Mouse (Mus musculus): ENCODE results near the gene Cabp1. TPM values are rescaled to one million over a fixed set of nuclear protein-coding genes. Genes with fewer than 3 reads are reported as not detected.

Cabp1 gene
- total and polyA plus RNA-seq, 2 experiments from 2014 or later: 20.9 to 21.4 TPM

DNA sequence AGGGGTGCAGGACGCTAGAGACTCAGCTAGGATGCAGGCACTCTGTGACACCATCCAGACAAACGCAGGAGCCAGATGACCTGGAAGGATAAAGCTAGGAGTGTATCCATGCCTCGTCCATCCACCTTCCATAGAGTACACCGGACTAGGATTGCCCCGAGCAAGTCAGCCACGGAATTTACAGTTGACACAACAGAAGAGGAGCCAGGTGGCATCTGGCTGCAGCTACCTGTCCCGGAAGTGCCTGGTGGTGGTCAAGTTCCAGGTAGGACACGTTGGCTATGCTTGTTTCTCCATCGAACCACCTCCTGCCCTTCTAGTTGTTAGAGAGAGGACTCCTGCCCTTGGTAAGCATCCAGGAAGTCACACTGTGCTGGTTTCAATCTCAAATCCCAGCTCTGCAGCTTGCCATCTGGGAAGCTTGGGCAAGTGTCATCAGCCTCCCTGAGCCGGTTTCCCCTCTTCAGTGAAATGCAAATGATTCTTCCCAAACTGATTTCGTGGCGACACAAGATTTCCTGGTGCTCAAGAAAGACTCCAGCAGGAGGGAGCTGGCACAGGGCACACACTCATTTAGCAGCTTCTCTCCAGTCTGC, 543 bp upstream of the Cabp1 start:
- no peak for TF ChIP-seq CTCF (IDR thresholded peaks at IDR 0.05; ENCODE audit: low read depth)
- H3K4me2 ChIP-seq (ENCODE audit: low read depth, low read length): peak overlapping the region; percentile 97
- DNase-seq (ENCODE audit: low spot score) (peak; percentile 44), ATAC-seq (peak; percentile 49)
- H3K27me3 ChIP-seq (ENCODE audit: insufficient read depth, low read length): peaks cover 11% of the 10 kb centered on the region; the same call in 1 of the 2 replicates
- peak overlapping the region; percentile 68; the same call in 1 of the 2 replicates for H3K27ac ChIP-seq
- peak overlapping the region; percentile 76; the same call in 1 of the 2 replicates for H3K9ac ChIP-seq (replicated peaks; ENCODE audit: low read length)
- H3K4me3 ChIP-seq (ENCODE audit: low read length): peak overlapping the region; percentile 62; the same call in 1 of the 2 replicates
- no peaks in the 10 kb centered on the region for H3K36me3 ChIP-seq (ENCODE audit: insufficient read depth, low read length)
- WGBS: 7% methylated on average over 12 of the region's 12 CpGs
- H3K9me3 ChIP-seq (ENCODE audit: low read length): no peaks in the 10 kb centered on the region
- H3K4me1 ChIP-seq (ENCODE audit: insufficient read depth, low read length): peaks cover 12% of the 10 kb centered on the region

DNA sequence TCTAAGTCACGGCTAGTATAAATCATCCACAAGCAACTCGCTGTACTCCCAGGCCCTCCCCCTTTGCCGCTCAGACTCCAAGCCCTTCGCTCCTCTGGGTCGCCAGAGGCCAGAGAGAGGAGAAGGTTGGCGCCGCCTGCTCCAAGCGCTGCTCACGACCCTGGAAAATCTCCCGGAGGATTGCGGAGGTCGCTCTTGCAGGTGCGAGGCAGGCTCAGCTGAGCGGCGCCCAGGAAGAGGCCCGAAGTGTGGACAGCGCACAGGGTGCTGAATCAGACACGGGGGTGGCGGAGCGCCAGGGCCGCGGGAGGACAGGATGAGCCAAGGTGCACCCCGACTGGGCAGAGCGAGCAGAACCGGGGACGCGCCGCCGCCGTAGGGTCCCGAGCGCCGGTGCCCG, 955 bp downstream of the Cabp1 start:
- H3K4me1 ChIP-seq (ENCODE audit: insufficient read depth, low read length): peaks cover 12% of the 10 kb centered on the region
- peak overlapping the region; percentile 97 for H3K4me2 ChIP-seq (ENCODE audit: low read depth, low read length)
- H3K9me3 ChIP-seq (ENCODE audit: low read length): no peaks in the 10 kb centered on the region
- H3K27ac ChIP-seq: 0 out of 2 replicates have a peak overlapping the region, but pooled peaks have one; percentile 68
- DNase-seq (ENCODE audit: low spot score) (peak; percentile 43), ATAC-seq (0 out of 2 replicates have a peak, but pooled peaks have one; percentile 19)
- under 1% methylated on average over 34 of the region's 34 CpGs for WGBS
- H3K36me3 ChIP-seq (ENCODE audit: insufficient read depth, low read length): no peaks in the 10 kb centered on the region
- peak overlapping the region; percentile 76 for H3K9ac ChIP-seq (replicated peaks; ENCODE audit: low read length)
- TF ChIP-seq CTCF (IDR thresholded peaks at IDR 0.05; ENCODE audit: low read depth): no peak
- H3K27me3 ChIP-seq (ENCODE audit: insufficient read depth, low read length): peaks cover 12% of the 10 kb centered on the region; the same call in 1 of the 2 replicates
- H3K4me3 ChIP-seq (ENCODE audit: low read length): peak overlapping the region; percentile 62

DNA sequence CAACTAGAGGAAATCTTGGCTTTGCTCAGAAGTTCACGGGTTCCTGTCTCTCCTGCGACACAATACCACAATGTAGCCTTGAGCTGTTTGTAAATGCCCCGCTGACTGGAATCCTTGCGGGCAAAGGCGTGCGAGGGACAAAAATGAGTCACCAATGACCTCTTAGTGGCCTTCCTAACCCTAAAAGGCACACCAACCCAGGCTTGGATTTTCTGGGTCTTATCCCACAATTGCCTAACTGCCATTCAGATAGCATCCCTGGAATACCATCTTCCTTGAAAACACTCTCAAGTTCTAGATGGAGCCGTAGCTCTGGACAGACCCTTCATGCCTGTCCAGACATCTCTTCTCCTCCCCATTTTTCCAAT, 1.4 kb downstream of the Cabp1 start:
- H3K4me3 ChIP-seq (ENCODE audit: low read length): peak overlapping the region; percentile 62
- no peaks in the 10 kb centered on the region for H3K36me3 ChIP-seq (ENCODE audit: insufficient read depth, low read length)
- DNase-seq (ENCODE audit: low spot score): no peak
- peaks cover 12% of the 10 kb centered on the region; the same call in 1 of the 2 replicates for H3K27me3 ChIP-seq (ENCODE audit: insufficient read depth, low read length)
- peak overlapping the region; percentile 97 for H3K4me2 ChIP-seq (ENCODE audit: low read depth, low read length)
- peak overlapping the region; percentile 76 for H3K9ac ChIP-seq (replicated peaks; ENCODE audit: low read length)
- peaks cover 12% of the 10 kb centered on the region for H3K4me1 ChIP-seq (ENCODE audit: insufficient read depth, low read length)
- no peaks in the 10 kb centered on the region for H3K9me3 ChIP-seq (ENCODE audit: low read length)
- no peak for ATAC-seq
- WGBS: 9% methylated on average over 7 of the region's 7 CpGs
- no peak for TF ChIP-seq CTCF (IDR thresholded peaks at IDR 0.05; ENCODE audit: low read depth)
- H3K27ac ChIP-seq: no peak overlapping the region

DNA sequence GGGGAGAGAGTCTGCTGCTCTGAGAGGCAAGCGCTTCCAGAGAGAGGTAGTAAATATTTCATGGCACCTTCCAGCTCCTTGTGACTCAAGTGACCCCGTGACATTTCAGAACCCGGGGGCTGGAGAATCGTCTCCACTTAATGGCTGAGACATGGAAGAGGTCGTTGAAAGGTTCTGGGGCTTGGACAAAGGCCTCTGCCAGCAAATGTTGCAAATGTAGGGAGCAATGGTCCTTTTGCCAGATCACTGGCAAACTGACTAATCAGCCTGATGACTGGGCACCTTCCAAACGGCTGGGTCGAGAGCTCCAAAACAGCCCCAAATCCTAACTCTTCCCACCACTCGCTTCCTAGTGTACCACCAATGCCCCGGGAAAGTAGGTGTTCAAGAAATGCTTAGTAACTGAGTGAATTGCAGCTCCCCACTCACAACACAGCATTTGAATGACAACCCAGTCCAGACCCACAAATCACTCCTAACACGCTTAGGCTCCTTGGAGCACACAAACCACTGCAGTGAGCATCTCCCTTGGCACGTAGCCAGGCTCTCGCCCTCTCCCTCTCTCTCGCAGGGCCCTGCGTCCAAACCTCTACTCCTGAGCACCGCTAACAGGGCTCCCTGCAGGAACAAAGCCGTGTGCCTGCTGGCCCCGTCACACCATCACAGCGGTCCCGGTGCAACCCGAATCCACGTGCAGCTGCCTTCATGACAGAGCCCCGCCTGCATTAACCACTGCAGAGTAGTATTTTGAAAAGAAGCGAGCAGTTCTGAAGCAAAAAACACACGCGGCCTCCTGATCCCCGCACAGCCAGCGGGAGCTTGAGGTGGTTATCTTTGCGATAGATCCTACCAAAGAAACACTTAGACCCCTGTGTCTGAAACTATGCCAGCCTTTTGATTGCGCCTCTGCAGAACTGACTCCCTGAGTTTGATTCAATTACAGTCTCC, 2.0 kb downstream of the Cabp1 start:
- no peak overlapping the region for H3K27ac ChIP-seq
- no peak for ATAC-seq
- peaks cover 12% of the 10 kb centered on the region; the same call in 1 of the 2 replicates for H3K27me3 ChIP-seq (ENCODE audit: insufficient read depth, low read length)
- H3K4me1 ChIP-seq (ENCODE audit: insufficient read depth, low read length): peaks cover 16% of the 10 kb centered on the region
- 7% methylated on average over 29 of the region's 29 CpGs for WGBS
- peak overlapping the region; percentile 62 for H3K4me3 ChIP-seq (ENCODE audit: low read length)
- H3K9ac ChIP-seq (replicated peaks; ENCODE audit: low read length): peak overlapping the region; percentile 76; the same call in 1 of the 2 replicates
- TF ChIP-seq CTCF (IDR thresholded peaks at IDR 0.05; ENCODE audit: low read depth): no peak
- H3K9me3 ChIP-seq (ENCODE audit: low read length): no peaks in the 10 kb centered on the region
- DNase-seq (ENCODE audit: low spot score): peak; percentile 51
- H3K36me3 ChIP-seq (ENCODE audit: insufficient read depth, low read length): no peaks in the 10 kb centered on the region
- peak overlapping the region; percentile 97 for H3K4me2 ChIP-seq (ENCODE audit: low read depth, low read length)

DNA sequence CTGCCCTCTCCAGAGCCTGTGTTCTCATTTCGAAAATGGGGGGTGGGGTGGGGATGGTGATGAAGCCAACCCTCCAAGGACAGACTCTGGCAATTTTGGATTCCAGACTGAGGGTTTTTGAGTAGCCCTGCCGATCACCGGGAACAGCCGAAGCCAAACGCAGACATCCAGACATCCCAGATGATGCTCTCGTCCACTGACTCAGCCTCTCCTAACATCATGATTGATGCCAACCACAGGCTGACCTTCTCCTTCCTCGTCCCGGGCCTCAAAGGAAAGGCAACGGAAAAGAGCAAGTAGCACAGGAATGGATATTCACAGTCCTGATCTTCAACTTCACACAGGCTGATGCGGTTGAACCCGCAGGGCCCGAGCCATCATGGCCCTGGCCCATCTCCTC, 4.1 kb downstream of the Cabp1 start:
- no peak overlapping the region for H3K4me2 ChIP-seq (ENCODE audit: low read depth, low read length)

DNA sequence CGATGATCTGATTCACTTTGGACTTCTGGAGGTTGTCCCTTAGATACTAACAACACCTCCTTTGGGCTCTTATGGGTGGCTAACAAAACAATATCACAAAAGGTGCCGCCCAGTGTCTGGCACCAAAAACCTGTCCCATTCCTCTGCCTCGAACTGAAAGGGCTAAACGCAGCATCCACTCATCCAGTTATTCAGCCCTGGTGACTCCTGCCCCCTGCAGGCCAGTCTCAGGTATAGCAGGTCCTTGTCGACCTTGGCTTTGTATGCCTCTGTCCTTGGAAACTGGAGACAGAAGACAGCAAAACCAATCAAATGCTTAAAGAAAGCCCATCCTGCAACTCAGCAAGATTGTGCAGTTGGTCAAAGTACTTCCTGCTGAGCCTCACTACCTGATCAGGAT, 5.4 kb downstream of the Cabp1 start:
- peaks cover 12% of the 10 kb centered on the region; the same call in 1 of the 2 replicates for H3K27me3 ChIP-seq (ENCODE audit: insufficient read depth, low read length)
- ATAC-seq: no peak
- peak; percentile 88 for TF ChIP-seq CTCF (IDR thresholded peaks at IDR 0.05; ENCODE audit: low read depth)
- H3K4me1 ChIP-seq (ENCODE audit: insufficient read depth, low read length): peaks cover 37% of the 10 kb centered on the region
- no peaks in the 10 kb centered on the region for H3K9me3 ChIP-seq (ENCODE audit: low read length)
- 47% methylated on average over 5 of the region's 5 CpGs for WGBS
- H3K4me3 ChIP-seq (ENCODE audit: low read length): no peak overlapping the region
- no peaks in the 10 kb centered on the region for H3K36me3 ChIP-seq (ENCODE audit: insufficient read depth, low read length)
- H3K9ac ChIP-seq (replicated peaks; ENCODE audit: low read length): no peak overlapping the region
- no peak overlapping the region for H3K27ac ChIP-seq
- peak; percentile 67 for DNase-seq (ENCODE audit: low spot score)
- no peak overlapping the region for H3K4me2 ChIP-seq (ENCODE audit: low read depth, low read length)

More for the DNA sequence above, 4.1 kb downstream of the Cabp1 start:
- Histone ChIP-seq H3K36me3 (ENCODE audit: insufficient read depth, low read length) (no peaks in the 10 kb centered on the region), H3K4me1 (ENCODE audit: insufficient read depth, low read length) (peaks cover 25% of the 10 kb centered on the region), H3K27me3 (ENCODE audit: insufficient read depth, low read length) (peaks cover 12% of the 10 kb centered on the region; the same call in 1 of the 2 replicates), H3K27ac (no peak overlapping the region), H3K4me3 (ENCODE audit: low read length) (no peak overlapping the region), H3K9me3 (ENCODE audit: low read length) (no peaks in the 10 kb centered on the region), H3K9ac (replicated peaks; ENCODE audit: low read length) (no peak overlapping the region)
- no peak for TF ChIP-seq CTCF (IDR thresholded peaks at IDR 0.05; ENCODE audit: low read depth)
- ATAC-seq (no peak), DNase-seq (ENCODE audit: low spot score) (no peak)
- 83% methylated on average over 12 of the region's 12 CpGs for WGBS

Data from hindbrain, postnatal 0 days (tissue).